Mouse (Mus musculus) C2C12 (cell line): ENCODE results near the gene Slc38a1.

Experiments
- CEBPB ChIP-seq: IDR thresholded peaks from one replicate; pipeline ENCODE4 v1.6.1; 2011; ENCODE audit warnings: low read depth, mild to moderate bottlenecking, control low read depth, moderate library complexity
- CTCF ChIP-seq: IDR thresholded peaks from one replicate; pipeline ENCODE4 v1.5.1; 2011; ENCODE audit not compliant: control insufficient read depth, insufficient read depth, insufficient read length
- FOSL1 ChIP-seq: IDR thresholded peaks from one replicate; pipeline ENCODE4 v1.8.0; 2011; ENCODE audit warnings: mild to moderate bottlenecking, low read length; ENCODE audit not compliant: poor library complexity, insufficient read depth, severe bottlenecking
- MAX ChIP-seq: IDR thresholded peaks from one replicate; pipeline ENCODE4 v1.6.1; 2011; ENCODE audit warnings: mild to moderate bottlenecking, control low read depth
- MYOD1 ChIP-seq: IDR thresholded peaks from one replicate; pipeline ENCODE4 v1.6.1; 2011; ENCODE audit warnings: low read depth; ENCODE audit not compliant: control insufficient read depth, insufficient read length
- MYOG ChIP-seq: IDR thresholded peaks from one replicate; pipeline ENCODE4 v1.6.1; 2011; ENCODE audit not compliant: control insufficient read depth, insufficient read length; ENCODE audit errors: extremely low read depth
- USF1 ChIP-seq: IDR thresholded peaks from one replicate; pipeline ENCODE4 v1.6.1; 2011; ENCODE audit warnings: low read depth, mild to moderate bottlenecking, control low read depth, moderate library complexity

- TF ChIP-seq MAX (no peak), CTCF (no peak), MYOD1 (no peak), CEBPB (no peak), MYOG (no peak), USF1 (no peak), FOSL1 (no peak)
Measured at GRCm38 (mm10) chr15:96568271-96568982, 74.3 kb downstream of the Slc38a1 start.
